Mouse (Mus musculus) liver, embryonic 15.5 days (tissue): Measurements from ENCODE around the gene Serpind1. TPM values are rescaled to one million over a fixed set of nuclear protein-coding genes. Genes with fewer than 3 reads are reported as not detected.

Source experiments
- ATAC-seq: fragments of 200-750 bp; cut with Nextera tagmentation; 2 replicates; pipeline ENCODE4 v1.8.0; 2017; ENCODE audit warnings: moderate number of reproducible peaks, mild to moderate bottlenecking, moderate library complexity; ENCODE audit not compliant: insufficient read depth
- H3K27ac ChIP-seq: fragments of 300-500 bp; sonication (generic); replicated peaks from 2 replicates; pipeline ENCODE4 v1.5.1; 2015; ENCODE audit warnings: mild to moderate bottlenecking, inconsistent platforms
- H3K27me3 ChIP-seq: fragments of 300-500 bp; sonication (generic); 2 replicates; pipeline ENCODE4 v1.6.1; 2015; ENCODE audit warnings: mild to moderate bottlenecking, inconsistent platforms
- H3K36me3 ChIP-seq: fragments of 300-500 bp; sonication (generic); replicated peaks from 2 replicates; pipeline ENCODE4 v1.6.1; 2015; ENCODE audit warnings: moderate library complexity, mild to moderate bottlenecking, inconsistent platforms
- H3K4me1 ChIP-seq: fragments of 300-500 bp; sonication (generic); replicated peaks from 2 replicates; pipeline ENCODE4 v1.6.1; 2015; ENCODE audit warnings: inconsistent platforms
- H3K4me2 ChIP-seq: fragments of 300-500 bp; sonication (generic); 2 replicates; pipeline ENCODE4 v1.6.1; 2015; ENCODE audit warnings: moderate library complexity, mild to moderate bottlenecking, inconsistent platforms
- H3K4me3 ChIP-seq: fragments of 300-500 bp; sonication (generic); replicated peaks from 2 replicates; pipeline ENCODE4 v1.5.1; 2015; ENCODE audit warnings: mild to moderate bottlenecking, inconsistent platforms
- H3K9ac ChIP-seq: fragments of 300-500 bp; sonication (generic); 2 replicates; pipeline ENCODE4 v1.6.1; 2015; ENCODE audit warnings: moderate library complexity, mild to moderate bottlenecking, inconsistent platforms
- H3K9me3 ChIP-seq: fragments of 300-500 bp; sonication (generic); replicated peaks from 2 replicates; pipeline ENCODE4 v1.6.1; 2016; ENCODE audit warnings: inconsistent platforms
- WGBS: fragments of 180-500 bp; shearing (Covaris S2); methylation state at CpG from one replicate; pipeline ENCODE4 v1.1.7; 2015; ENCODE audit warnings: mixed read lengths; ENCODE audit not compliant: insufficient replicate concordance; 5-methylcytosine and 5-hydroxymethylcytosine counted together
- polyA plus RNA-seq: library from polyadenylated mRNA; unstranded; fragments of >200 nt; fragmentation: Nextera tagmentation; extraction: Ambion mirVana; gene quantifications from 2 replicates; pipeline ENCODE4 v1.2.1, GENCODE M21; 2015

Gene Serpind1
- polyA plus RNA-seq: 194 and 213 TPM in 2 replicates

- 0 out of 2 replicates have a peak within 1 kb of the TSS, but pooled peaks have one; percentile 6 for H3K4me2 ChIP-seq
- H3K27me3 ChIP-seq: no peaks in the 10 kb centered on the region
- H3K9ac ChIP-seq: no peak within 1 kb of the TSS
- no peaks in the 10 kb centered on the region; the same call in 1 of the 2 replicates for H3K4me1 ChIP-seq
- H3K36me3 ChIP-seq: 0 out of 2 replicates have a peak, but pooled peaks cover 4% of the 10 kb centered on the region
- 55% methylated on average over 2 of the region's 2 CpGs for WGBS
- H3K9me3 ChIP-seq: no peaks in the 10 kb centered on the region
- ATAC-seq: peak; percentile 71
- H3K27ac ChIP-seq: peak within 1 kb of the TSS; percentile 45; the same call in 1 of the 2 replicates
- H3K4me3 ChIP-seq: peak within 1 kb of the TSS; percentile 32
Measured at GRCm38 (mm10) chr16:17331116-17331515, at the start of gene Serpind1. TSS of gene Serpind1 (plus strand) at chr16:17331371.

GRCm38 (mm10) chr16:17283151-17283550 lies 48.0 kb upstream of the Serpind1 start:
- H3K9me3 ChIP-seq: no peaks in the 10 kb centered on the region
- H3K9ac ChIP-seq: no peak overlapping the region
- peaks cover 12% of the 10 kb centered on the region for H3K27me3 ChIP-seq
- peaks cover 32% of the 10 kb centered on the region; the same call in 1 of the 2 replicates for H3K36me3 ChIP-seq
- peaks cover 2% of the 10 kb centered on the region for H3K4me1 ChIP-seq
- H3K27ac ChIP-seq: no peak overlapping the region
- ATAC-seq: no peak
- no peak overlapping the region for H3K4me2 ChIP-seq
- H3K4me3 ChIP-seq: no peak overlapping the region
- WGBS: 74% methylated on average over 6 of the region's 6 CpGs

DNA sequence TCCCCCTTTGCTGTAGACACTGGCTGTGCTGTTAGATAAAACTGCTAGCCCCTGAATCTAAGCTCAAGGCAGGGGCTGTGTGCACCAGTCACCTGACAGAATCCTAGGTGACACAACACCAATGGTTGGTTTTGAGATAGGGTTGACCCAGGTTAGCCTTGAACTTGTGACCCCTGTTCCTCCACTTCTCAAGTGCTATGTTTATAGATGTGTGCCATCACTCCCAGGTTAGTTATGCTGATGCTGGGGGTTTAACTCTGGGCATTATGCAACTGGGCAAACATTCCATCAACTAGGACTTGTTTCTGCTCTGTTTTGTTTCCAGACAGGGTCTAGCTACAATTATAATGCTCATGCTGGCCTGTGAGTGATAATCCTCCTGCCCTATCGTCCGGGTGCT lies 44.1 kb upstream of the Serpind1 start:
- Histone ChIP-seq H3K27me3 (no peaks in the 10 kb centered on the region), H3K27ac (no peak overlapping the region), H3K4me2 (no peak overlapping the region), H3K4me1 (no peaks in the 10 kb centered on the region), H3K9me3 (no peaks in the 10 kb centered on the region), H3K9ac (no peak overlapping the region), H3K4me3 (no peak overlapping the region), H3K36me3 (peaks cover 28% of the 10 kb centered on the region)
- WGBS: 75% methylated on average over 2 of the region's 2 CpGs
- ATAC-seq: peak; percentile 30; the same call in 1 of the 2 replicates

DNA sequence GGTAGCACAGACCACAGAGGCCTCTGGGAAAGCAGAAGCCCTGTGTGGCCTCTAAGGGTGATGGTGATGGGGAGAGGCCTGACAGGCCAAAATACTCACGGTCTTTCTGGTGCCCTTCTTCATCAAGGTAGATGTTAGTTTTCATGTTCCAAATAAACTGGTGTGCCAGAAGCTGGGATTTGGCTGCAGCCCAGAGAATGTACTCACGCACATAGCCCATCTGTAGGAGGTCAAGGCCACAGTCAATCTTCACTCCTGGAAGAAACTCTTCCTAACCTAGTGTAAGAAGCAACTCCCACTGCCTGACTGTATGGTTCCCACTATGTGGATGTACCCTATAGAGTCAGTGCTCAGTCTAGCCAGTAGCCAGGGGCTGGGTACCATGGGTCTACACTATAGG lies 40.2 kb upstream of the Serpind1 start:
- 75% methylated on average over 2 of the region's 2 CpGs for WGBS

GRCm38 (mm10) chr16:17292751-17293150 lies 38.4 kb upstream of the Serpind1 start:
- 0 out of 2 replicates have a peak, but pooled peaks cover 3% of the 10 kb centered on the region for H3K4me1 ChIP-seq
- peaks cover 50% of the 10 kb centered on the region for H3K36me3 ChIP-seq
- H3K4me3 ChIP-seq: no peak overlapping the region
- H3K9me3 ChIP-seq: no peaks in the 10 kb centered on the region
- H3K27me3 ChIP-seq: no peaks in the 10 kb centered on the region
- H3K27ac ChIP-seq: no peak overlapping the region
- no peak overlapping the region for H3K9ac ChIP-seq
- no peak overlapping the region for H3K4me2 ChIP-seq
- 6% methylated on average over 2 of the region's 2 CpGs for WGBS
- no peak for ATAC-seq

More for the DNA sequence above, 40.2 kb upstream of the Serpind1 start:
- Histone ChIP-seq H3K9ac (no peak overlapping the region), H3K4me1 (0 out of 2 replicates have a peak, but pooled peaks cover 3% of the 10 kb centered on the region), H3K27me3 (no peaks in the 10 kb centered on the region), H3K4me3 (no peak overlapping the region), H3K9me3 (no peaks in the 10 kb centered on the region), H3K27ac (no peak overlapping the region), H3K36me3 (peaks cover 36% of the 10 kb centered on the region), H3K4me2 (no peak overlapping the region)
- no peak for ATAC-seq

DNA sequence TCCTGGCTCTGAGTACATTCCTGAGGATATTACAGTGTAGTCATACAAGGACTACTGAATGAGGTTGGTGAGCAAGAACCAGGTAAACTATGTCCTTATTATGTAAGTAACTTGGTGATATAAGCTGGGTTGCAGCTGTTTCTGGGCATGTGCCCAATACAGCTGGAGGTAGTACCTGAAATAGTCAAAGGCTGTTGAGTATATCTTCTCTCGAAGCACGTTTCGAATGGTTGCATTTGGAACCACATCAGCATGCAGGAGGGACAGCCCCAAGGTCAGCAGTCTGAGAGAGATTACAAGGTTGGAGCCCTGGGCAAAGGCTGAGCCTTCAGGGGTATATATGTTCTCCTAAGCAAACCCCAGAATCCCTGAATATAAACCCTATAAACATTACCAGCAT lies 30.4 kb upstream of the Serpind1 start:
- WGBS: 82% methylated on average over 3 of the region's 3 CpGs
- no peak overlapping the region for H3K27ac ChIP-seq
- H3K9ac ChIP-seq: no peak overlapping the region
- ATAC-seq: no peak
- H3K4me1 ChIP-seq: no peaks in the 10 kb centered on the region
- no peak overlapping the region for H3K4me3 ChIP-seq
- peaks cover 43% of the 10 kb centered on the region for H3K36me3 ChIP-seq
- H3K27me3 ChIP-seq: no peaks in the 10 kb centered on the region
- H3K4me2 ChIP-seq: no peak overlapping the region
- H3K9me3 ChIP-seq: no peaks in the 10 kb centered on the region

GRCm38 (mm10) chr16:17303521-17304245 lies 27.5 kb upstream of the Serpind1 start:
- ATAC-seq: no peak
- no peak overlapping the region for H3K9ac ChIP-seq
- no peaks in the 10 kb centered on the region for H3K9me3 ChIP-seq
- H3K27me3 ChIP-seq: no peaks in the 10 kb centered on the region
- no peak overlapping the region for H3K4me2 ChIP-seq
- H3K4me3 ChIP-seq: no peak overlapping the region
- H3K27ac ChIP-seq: no peak overlapping the region
- 83% methylated on average over 5 of the region's 5 CpGs for WGBS
- H3K36me3 ChIP-seq: peaks cover 40% of the 10 kb centered on the region
- H3K4me1 ChIP-seq: no peaks in the 10 kb centered on the region

- H3K4me2 ChIP-seq: no peak overlapping the region
- no peak overlapping the region for H3K4me3 ChIP-seq
- no peak overlapping the region for H3K27ac ChIP-seq
- H3K27me3 ChIP-seq: no peaks in the 10 kb centered on the region
- peaks cover 30% of the 10 kb centered on the region for H3K36me3 ChIP-seq
- no peak overlapping the region for H3K9ac ChIP-seq
- no peaks in the 10 kb centered on the region for H3K4me1 ChIP-seq
- 77% methylated on average over 5 of the region's 5 CpGs for WGBS
- no peaks in the 10 kb centered on the region for H3K9me3 ChIP-seq
- ATAC-seq: no peak
Measured at GRCm38 (mm10) chr16:17307461-17307860, 23.7 kb upstream of the Serpind1 start.

GRCm38 (mm10) chr16:17309036-17309435 lies 22.1 kb upstream of the Serpind1 start:
- WGBS: 83% methylated on average over 10 of the region's 10 CpGs
- no peak overlapping the region for H3K4me3 ChIP-seq
- peaks cover 33% of the 10 kb centered on the region for H3K36me3 ChIP-seq
- no peaks in the 10 kb centered on the region for H3K27me3 ChIP-seq
- ATAC-seq: no peak
- H3K27ac ChIP-seq: no peak overlapping the region
- H3K4me1 ChIP-seq: no peaks in the 10 kb centered on the region
- H3K9me3 ChIP-seq: no peaks in the 10 kb centered on the region
- H3K9ac ChIP-seq: no peak overlapping the region
- no peak overlapping the region for H3K4me2 ChIP-seq

DNA sequence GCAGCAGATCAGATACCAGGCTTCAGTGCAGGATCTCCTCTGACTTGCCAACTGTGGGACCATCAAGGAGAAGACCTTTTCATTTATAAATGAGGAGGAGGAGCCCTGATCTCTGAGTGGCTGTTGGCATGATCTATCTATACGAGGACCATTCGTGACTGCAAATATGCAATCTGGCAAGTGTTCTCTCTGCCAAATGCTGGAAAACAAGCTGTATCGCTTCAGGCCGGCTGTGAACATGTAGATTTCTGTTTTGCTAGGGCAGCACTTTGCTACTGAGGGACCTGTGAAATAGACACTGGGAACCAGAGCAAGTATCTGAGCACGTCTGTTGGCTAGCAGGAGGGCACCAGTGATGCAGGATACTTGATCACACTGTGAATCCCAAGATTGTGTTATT lies 18.6 kb upstream of the Serpind1 start:
- Histone ChIP-seq H3K9ac (no peak overlapping the region), H3K4me1 (no peaks in the 10 kb centered on the region), H3K27ac (no peak overlapping the region), H3K27me3 (no peaks in the 10 kb centered on the region), H3K36me3 (peaks cover 42% of the 10 kb centered on the region), H3K9me3 (no peaks in the 10 kb centered on the region), H3K4me2 (no peak overlapping the region), H3K4me3 (no peak overlapping the region)
- ATAC-seq: no peak
- 79% methylated on average over 5 of the region's 5 CpGs for WGBS

DNA sequence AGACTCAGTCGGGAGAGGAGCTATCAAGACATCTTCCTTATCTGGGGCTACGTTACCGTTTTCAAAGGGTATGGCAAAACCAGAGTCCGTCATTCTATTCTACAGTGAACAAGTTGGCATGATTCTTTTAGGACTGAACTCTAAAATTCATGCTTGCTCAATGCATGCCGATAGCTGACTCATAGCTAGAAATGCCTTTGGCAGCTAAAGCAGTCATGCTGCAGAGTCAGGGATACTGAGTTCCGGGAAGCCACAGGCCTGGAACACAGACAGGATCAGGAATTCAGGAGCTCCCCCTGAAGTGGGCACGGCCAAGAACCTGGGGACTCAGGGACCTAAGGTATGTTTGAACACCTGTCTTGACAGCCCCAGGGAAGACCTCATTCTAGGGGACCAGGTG lies 14.6 kb upstream of the Serpind1 start:
- no peak for ATAC-seq
- peaks cover 37% of the 10 kb centered on the region for H3K36me3 ChIP-seq
- no peaks in the 10 kb centered on the region for H3K27me3 ChIP-seq
- no peak overlapping the region for H3K4me3 ChIP-seq
- H3K4me1 ChIP-seq: no peaks in the 10 kb centered on the region
- no peaks in the 10 kb centered on the region for H3K9me3 ChIP-seq
- H3K27ac ChIP-seq: no peak overlapping the region
- H3K4me2 ChIP-seq: no peak overlapping the region
- WGBS: 73% methylated on average over 7 of the region's 7 CpGs
- no peak overlapping the region for H3K9ac ChIP-seq
